Mouse (Mus musculus) forebrain, embryonic 12.5 days (tissue): Measurements from ENCODE around the gene Tmprss2. TPM values are rescaled to one million over a fixed set of nuclear protein-coding genes. Genes with fewer than 3 reads are reported as not detected.

Experiments used
- polyA plus RNA-seq: library from polyadenylated mRNA; unstranded; fragments of >200 nt; fragmentation: Nextera tagmentation; extraction: Ambion mirVana; gene quantifications from 2 replicates; pipeline ENCODE4 v1.2.1, GENCODE M21; 2016

Tmprss2 gene
- polyA plus RNA-seq, 1 experiment from 2014 or later = 0.20 TPM

Other genes starting within 250 kb of the Tmprss2 start
- gene Mx1, start 148.3 kb downstream of the Tmprss2 start, polyA plus RNA-seq = 0.12 and 0.46 TPM in 2 replicates
- not detected in 2 replicates for gene Fam3b, start 96.4 kb downstream of the Tmprss2 start, polyA plus RNA-seq
- 1.3 and 1.6 TPM in 2 replicates for gene Ripk4, start 152.6 kb upstream of the Tmprss2 start, polyA plus RNA-seq
- gene Prdm15, start 240.7 kb upstream of the Tmprss2 start, polyA plus RNA-seq = 19.4 and 19.8 TPM in 2 replicates